Comparison of ENCODE assay signal across 10 mouse cellular contexts in the genomic region with DNA sequence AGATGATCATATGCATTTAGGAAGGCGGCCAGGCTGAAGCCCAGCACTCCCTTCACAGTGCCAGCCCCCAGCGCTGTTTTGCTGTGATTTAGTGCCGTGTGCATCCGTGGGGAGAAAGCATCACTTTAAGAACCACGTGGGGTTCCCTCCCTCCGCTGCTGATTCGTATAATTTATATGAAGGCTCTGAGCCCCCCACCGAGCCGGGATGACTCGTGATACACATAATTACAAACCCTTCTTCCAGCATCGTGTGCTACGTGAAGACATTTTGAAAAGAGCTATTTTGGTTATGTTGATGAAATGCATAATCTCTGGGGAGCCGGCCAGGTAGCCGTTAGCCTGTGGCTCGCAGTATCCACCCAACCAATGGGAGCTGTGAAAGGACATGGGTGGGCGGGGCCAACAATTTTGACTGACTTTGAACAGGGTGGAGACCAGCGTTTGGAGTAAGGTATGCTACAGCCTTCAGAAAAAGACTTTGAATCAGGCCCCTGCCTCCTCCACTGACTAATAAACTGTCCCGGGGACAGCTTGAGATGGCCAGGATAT.
DNase-seq lines count a peak whose midpoint lies in the region; TF ChIP-seq lines count a peak whose summit lies in the region.
"Had no signal": no experiment of that assay in that cellular context is flagged by ENCODE, and none has a peak within 500 bp of the region (broad histone marks: within the 10 kb centered on the region; RNA-seq: fewer than 3 reads in every experiment).

No protein-coding gene starts in this region.

- no peaks in the 10 kb centered on the region for H3K27me3 ChIP-seq in testis, adult 2 months (ENCODE audit: control insufficient read depth, insufficient read depth, low read length)
- H3K27me3 ChIP-seq in thymus, adult 2 months (ENCODE audit: control insufficient read depth, insufficient read depth, low read length) = no peaks in the 10 kb centered on the region
- H3K27me3 ChIP-seq: heart, embryonic 12.5 days; liver, embryonic 15.5 days had no signal

- no peak for DNase-seq in testis, postnatal 10 days (ENCODE audit: low spot score)
- peak; percentile 44 to 48 for DNase-seq in frontal cortex, postnatal 25 days (ENCODE audit: low spot score in 2 of 2)
- peak; percentile 65 to 82 for DNase-seq in left cerebral cortex, adult 9 months (ENCODE audit: low spot score in 2 of 2)
- peak; percentile 72 for DNase-seq in telencephalon, adult 2 months (ENCODE audit: low read depth, low spot score)
- DNase-seq in thymus, adult 2 months = no peak
- DNase-seq in urinary bladder, postnatal 14 days (ENCODE audit: low spot score) = no peak
- DNase-seq in urinary bladder, postnatal 10 days (ENCODE audit: low spot score) = no peak

- no peaks in the 10 kb centered on the region for H3K36me3 ChIP-seq in testis, adult 2 months (ENCODE audit: control insufficient read depth, insufficient read depth, low read length)
- H3K36me3 ChIP-seq in thymus, adult 2 months (ENCODE audit: control insufficient read depth, insufficient read depth, low read length) = no peaks in the 10 kb centered on the region
- H3K36me3 ChIP-seq: heart, embryonic 12.5 days; liver, embryonic 15.5 days had no signal

- H3K4me3 ChIP-seq in testis, adult 2 months (ENCODE audit: control insufficient read depth, low read depth, low read length) = peak overlapping the region; percentile 20; the same call in 1 of the 2 replicates
- H3K4me3 ChIP-seq in thymus, adult 2 months (ENCODE audit: control insufficient read depth, insufficient read depth, low read length) = no peak overlapping the region
- H3K4me3 ChIP-seq: heart, embryonic 12.5 days; liver, embryonic 15.5 days had no signal

- 51% methylated on average over 18 of the region's 18 CpGs for WGBS in thymus, adult 2 months

- no peak for TF ChIP-seq CTCF in testis, adult 2 months (IDR thresholded peaks at IDR 0.05; ENCODE audit: control insufficient read depth, insufficient read depth, insufficient replicate concordance, low read depth, low read length)
- TF ChIP-seq CTCF in thymus, adult 2 months (IDR thresholded peaks at IDR 0.05; ENCODE audit: borderline replicate concordance, control insufficient read depth, extremely low read depth, insufficient read depth, low read length, poor library complexity) = no peak

- TF ChIP-seq POLR2A in testis, adult 2 months (IDR thresholded peaks at IDR 0.05; ENCODE audit: control insufficient read depth, low read depth, low read length) = no peak
- no peak for TF ChIP-seq POLR2A in thymus, adult 2 months (IDR thresholded peaks at IDR 0.05; ENCODE audit: control insufficient read depth, extremely low read depth, insufficient read depth, low read length, poor library complexity)

- no peak overlapping the region for H3K27ac ChIP-seq in testis, adult 2 months (ENCODE audit: control insufficient read depth, insufficient read depth, low read depth, low read length)
- H3K27ac ChIP-seq in thymus, adult 2 months (ENCODE audit: control insufficient read depth, insufficient read depth, low read length) = no peak overlapping the region
- H3K27ac ChIP-seq: liver, embryonic 15.5 days had no signal

- H3K4me1 ChIP-seq in testis, adult 2 months (ENCODE audit: control insufficient read depth, insufficient read depth, low read length) = peaks cover 11% of the 10 kb centered on the region
- no peaks in the 10 kb centered on the region for H3K4me1 ChIP-seq in thymus, adult 2 months (replicated peaks; ENCODE audit: control insufficient read depth, insufficient read depth, low read length)
- H3K4me1 ChIP-seq: heart, embryonic 12.5 days; liver, embryonic 15.5 days had no signal

Comparison
In these comparisons a context has a peak if more than half of its experiments do, and no peak if none do; other contexts are left out.
1. DNase-seq: peak in frontal cortex, postnatal 25 days (2 of 2), left cerebral cortex, adult 9 months (2 of 2) and telencephalon, adult 2 months (single experiment); none in testis, postnatal 10 days (single experiment), thymus, adult 2 months (single experiment), urinary bladder, postnatal 14 days (single experiment) and urinary bladder, postnatal 10 days (single experiment).